12 mouse cellular contexts compared by ENCODE assay signal in the genomic region with DNA sequence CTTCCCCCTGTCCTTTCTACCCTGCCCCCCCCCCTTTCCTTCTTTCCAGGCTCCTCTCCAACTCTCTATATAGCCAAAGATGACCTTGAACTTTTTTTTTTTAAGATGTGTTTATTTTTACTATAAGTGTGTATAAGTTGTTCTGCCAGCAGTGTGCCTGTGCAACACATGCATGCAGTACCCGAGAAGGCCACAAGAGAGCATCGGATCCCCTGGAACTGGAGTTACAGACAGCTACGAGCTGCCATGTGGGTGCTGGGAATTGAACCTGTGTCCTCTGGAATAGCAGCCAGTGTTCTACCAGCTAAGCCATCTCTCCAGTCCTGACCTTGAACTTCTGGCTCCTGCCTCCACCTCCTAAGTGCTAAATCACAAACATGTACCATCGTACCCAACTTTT. TPM values are rescaled to one million over a fixed set of nuclear protein-coding genes. Genes with fewer than 3 reads are reported as not detected.
A peak's percentile ranks its signal among the peaks of the same experiment; 100 is the strongest.
DNase-seq lines count a peak whose midpoint lies in the region; ATAC-seq and TF ChIP-seq lines count a peak whose summit lies in the region.
"Had no signal": no experiment of that assay in that cellular context is flagged by ENCODE, and none has a peak within 500 bp of the region (broad histone marks: within the 10 kb centered on the region; RNA-seq: fewer than 3 reads in every experiment).

No protein-coding gene starts in this region.

- no peak overlapping the region for H3K4me2 ChIP-seq in forebrain, postnatal 0 days (ENCODE audit: low read depth)
- H3K4me2 ChIP-seq: forebrain, embryonic 13.5 days; hindbrain, embryonic 12.5 days had no signal

- no peak overlapping the region for H3K4me3 ChIP-seq in forebrain, postnatal 0 days (ENCODE audit: low read depth, low read length)
- H3K4me3 ChIP-seq in forebrain, embryonic 10.5 days, result no peak overlapping the region
- no peak overlapping the region for H3K4me3 ChIP-seq in left cerebral cortex, adult 2 months
- H3K4me3 ChIP-seq: forebrain, embryonic 13.5 days; hindbrain, embryonic 12.5 days; megakaryocyte, embryonic 14.5 days had no signal

- 0 out of 2 replicates have a peak, but pooled peaks cover 3% of the 10 kb centered on the region for H3K4me1 ChIP-seq in forebrain, postnatal 0 days (ENCODE audit: insufficient read depth)
- peaks cover 46% of the 10 kb centered on the region for H3K4me1 ChIP-seq in forebrain, embryonic 10.5 days

- intact Hi-C loops in left cerebral cortex, adult 2 months (cut with DNase I), result no loop called here

- DNase-seq in forebrain, postnatal 0 days, result no peak
- no peak for DNase-seq in forebrain, embryonic 10.5 days (ENCODE audit: extremely low spot score, low spot score)
- no peak for DNase-seq in left cerebral cortex, adult 2 months (ENCODE audit: extremely low spot score in 1 of 2, low spot score in 2 of 2)
- DNase-seq in left cerebral cortex, adult 18-20 months (ENCODE audit: low spot score in 2 of 2), result no peak
- peak; percentile 66 for DNase-seq in thymus, postnatal 4 days
- no peak for DNase-seq in thymus, postnatal 10 days (ENCODE audit: low spot score in 2 of 2)
- DNase-seq in ovary, adult 18-20 months (ENCODE audit: low spot score), result no peak
- no peak for DNase-seq in embryo, embryonic 10 days (ENCODE audit: low spot score)
- DNase-seq: gastrocnemius, postnatal 25 days had no signal

- ATAC-seq in forebrain, postnatal 0 days, result no peak
- ATAC-seq: forebrain, embryonic 13.5 days had no signal

- WGBS in forebrain, postnatal 0 days, result 89% methylated on average over 4 of the region's 4 CpGs
- WGBS in forebrain, embryonic 10.5 days, result 86% methylated on average over 4 of the region's 4 CpGs

- H3K9ac ChIP-seq in forebrain, postnatal 0 days, result no peak overlapping the region
- H3K9ac ChIP-seq: forebrain, embryonic 13.5 days; hindbrain, embryonic 12.5 days had no signal

- no peaks in the 10 kb centered on the region for H3K36me3 ChIP-seq in forebrain, postnatal 0 days (ENCODE audit: insufficient read depth)
- no peaks in the 10 kb centered on the region for H3K36me3 ChIP-seq in forebrain, embryonic 10.5 days (replicated peaks)
- H3K36me3 ChIP-seq: hindbrain, embryonic 12.5 days had no signal

- H3K27me3 ChIP-seq in forebrain, postnatal 0 days (ENCODE audit: insufficient read depth, low read length), result no peaks in the 10 kb centered on the region
- H3K27me3 ChIP-seq in forebrain, embryonic 10.5 days (ENCODE audit: poor library complexity, severe bottlenecking), result 0 out of 2 replicates have a peak, but pooled peaks cover 7% of the 10 kb centered on the region
- H3K27me3 ChIP-seq: forebrain, embryonic 13.5 days; hindbrain, embryonic 12.5 days had no signal

- H3K27ac ChIP-seq in forebrain, postnatal 0 days (ENCODE audit: low read depth, low read length), result no peak overlapping the region
- no peak overlapping the region for H3K27ac ChIP-seq in forebrain, embryonic 10.5 days
- H3K27ac ChIP-seq in left cerebral cortex, adult 2 months, result no peak overlapping the region
- H3K27ac ChIP-seq: forebrain, embryonic 13.5 days; hindbrain, embryonic 12.5 days had no signal

- no peaks in the 10 kb centered on the region for H3K9me3 ChIP-seq in forebrain, postnatal 0 days (ENCODE audit: low read length)
- H3K9me3 ChIP-seq in forebrain, embryonic 10.5 days, result peaks cover 4% of the 10 kb centered on the region; the same call in 1 of the 2 replicates
- H3K9me3 ChIP-seq: forebrain, embryonic 13.5 days; hindbrain, embryonic 12.5 days had no signal

- peak; percentile 35; the same call in 1 of the 2 replicates for TF ChIP-seq CTCF in forebrain, postnatal 0 days (IDR thresholded peaks at IDR 0.05; ENCODE audit: low read depth)
- TF ChIP-seq CTCF in left cerebral cortex, adult 2 months (IDR thresholded peaks at IDR 0.05), result peak; percentile 9

RNA-seq across cellular contexts. Expression of gene Id3, which starts 9.5 kb away (rescaled TPM):
- total RNA-seq in forebrain, postnatal 0 days (2014; rRNA removed), result 134 and 153 TPM in 2 replicates
- polyA plus RNA-seq in forebrain, postnatal 0 days (2015; fragmentation: Nextera tagmentation; extraction: Ambion mirVana), result 177 and 185 TPM in 2 replicates
- polyA plus RNA-seq in forebrain, embryonic 10.5 days (2016; fragmentation: Nextera tagmentation; extraction: Ambion mirVana), result 488 and 529 TPM in 2 replicates
- 10 to 100 TPM; 26.8 to 36.1 TPM for total RNA-seq in left cerebral cortex, adult 2 months (2021)
- total RNA-seq in left cerebral cortex, adult 18-20 months (2021), result 10 to 100 TPM; 34.9 to 43.2 TPM

RNA-seq across cellular contexts. Expression of gene E2f2, which starts 19.4 kb away (rescaled TPM):
- 0.85 and 1.2 TPM in 2 replicates for total RNA-seq in forebrain, postnatal 0 days (2014; rRNA removed)
- 0.84 and 1.4 TPM in 2 replicates for polyA plus RNA-seq in forebrain, postnatal 0 days (2015; fragmentation: Nextera tagmentation; extraction: Ambion mirVana)
- polyA plus RNA-seq in forebrain, embryonic 10.5 days (2016; fragmentation: Nextera tagmentation; extraction: Ambion mirVana), result 10.3 and 11.4 TPM in 2 replicates
- 1 to 10 TPM in 1 of 2 experiments, under 1 TPM in 1; 0.36 to 1.3 TPM for total RNA-seq in left cerebral cortex, adult 2 months (2021)
- under 1 TPM; 0.30 to 0.40 TPM for total RNA-seq in left cerebral cortex, adult 18-20 months (2021)

RNA-seq across cellular contexts. Expression of gene Asap3, which starts 53.3 kb away (rescaled TPM):
- 3.5 and 3.8 TPM in 2 replicates for total RNA-seq in forebrain, postnatal 0 days (2014; rRNA removed)
- polyA plus RNA-seq in forebrain, postnatal 0 days (2015; fragmentation: Nextera tagmentation; extraction: Ambion mirVana), result 2.0 and 2.5 TPM in 2 replicates
- polyA plus RNA-seq in forebrain, embryonic 10.5 days (2016; fragmentation: Nextera tagmentation; extraction: Ambion mirVana), result 4.7 and 5.2 TPM in 2 replicates
- 1 to 10 TPM; 2.2 to 2.4 TPM for total RNA-seq in left cerebral cortex, adult 2 months (2021)
- total RNA-seq in left cerebral cortex, adult 18-20 months (2021), result 1 to 10 TPM; 2.6 to 3.0 TPM
